Mouse (Mus musculus): ENCODE measurements around the gene Tmem222.
A peak's percentile ranks its signal among the peaks of the same experiment; 100 is the strongest.

GRCm38 (mm10) chr4:133250609-133251008 lies 27.0 kb downstream of the Tmem222 start:
- TF ChIP-seq CTCF (IDR thresholded peaks at IDR 0.05; ENCODE audit: low read depth, low read length): peak; percentile 45; the same call in 1 of the 2 replicates
- TF ChIP-seq GATA1 (IDR thresholded peaks at IDR 0.05; ENCODE audit: borderline replicate concordance, low read length): no peak
- no peak for TF ChIP-seq TAL1 (conservative IDR thresholded peaks at IDR 0.05; ENCODE audit: low read depth, low read length)
- TF ChIP-seq GATA2 (IDR thresholded peaks at IDR 0.05; ENCODE audit: borderline replicate concordance, low read depth, low read length): no peak
